Mouse (Mus musculus) liver, embryonic 13.5 days (tissue): ENCODE data around the gene Klhdc8b. TPM values are rescaled to one million over a fixed set of nuclear protein-coding genes. Genes with fewer than 3 reads are reported as not detected.

Experiments
- ATAC-seq: fragments of 200-750 bp; cut with Nextera tagmentation; 2 replicates; pipeline ENCODE4 v1.8.0; 2017; ENCODE audit warnings: low read depth, mild to moderate bottlenecking, moderate number of reproducible peaks, moderate library complexity
- DNase-seq: peaks from one replicate; pipeline ENCODE4 v3.0.0; 2022
- H3K27ac ChIP-seq: fragments of 300-500 bp; sonication (generic); 2 replicates; pipeline ENCODE4 v1.5.1; 2015; ENCODE audit warnings: moderate library complexity, mild to moderate bottlenecking, inconsistent platforms
- H3K27me3 ChIP-seq: fragments of 300-500 bp; sonication (generic); 2 replicates; pipeline ENCODE4 v1.6.1; 2015; ENCODE audit warnings: mild to moderate bottlenecking, inconsistent platforms
- H3K36me3 ChIP-seq: fragments of 300-500 bp; sonication (generic); 2 replicates; pipeline ENCODE4 v1.6.1; 2015; ENCODE audit warnings: mild to moderate bottlenecking, inconsistent platforms
- H3K4me1 ChIP-seq: fragments of 300-500 bp; sonication (generic); replicated peaks from 2 replicates; pipeline ENCODE4 v1.6.1; 2015; ENCODE audit warnings: inconsistent platforms
- H3K4me2 ChIP-seq: fragments of 300-500 bp; sonication (generic); 2 replicates; pipeline ENCODE4 v1.6.1; 2015; ENCODE audit warnings: inconsistent platforms, mild to moderate bottlenecking, moderate library complexity
- H3K4me3 ChIP-seq: fragments of 300-500 bp; sonication (generic); replicated peaks from 2 replicates; pipeline ENCODE4 v1.5.1; 2015; ENCODE audit warnings: mild to moderate bottlenecking, inconsistent platforms
- H3K9ac ChIP-seq: fragments of 300-500 bp; sonication (generic); 2 replicates; pipeline ENCODE4 v1.6.1; 2015; ENCODE audit warnings: mild to moderate bottlenecking, inconsistent platforms
- H3K9me3 ChIP-seq: fragments of 300-500 bp; sonication (generic); replicated peaks from 2 replicates; pipeline ENCODE4 v1.6.1; 2016; ENCODE audit warnings: inconsistent platforms
- WGBS: fragments of 180-500 bp; shearing (Covaris S2); methylation state at CpG from one replicate; pipeline ENCODE4 v1.1.7; 2015; ENCODE audit not compliant: insufficient replicate concordance; 5-methylcytosine and 5-hydroxymethylcytosine counted together
- polyA plus RNA-seq: library from polyadenylated mRNA; unstranded; fragments of >200 nt; fragmentation: Nextera tagmentation; extraction: Ambion mirVana; gene quantifications from 2 replicates; pipeline ENCODE4 v1.2.1, GENCODE M21; 2015

Klhdc8b gene
- polyA plus RNA-seq, 1 experiment from 2014 or later, result 12.3 TPM

DNA sequence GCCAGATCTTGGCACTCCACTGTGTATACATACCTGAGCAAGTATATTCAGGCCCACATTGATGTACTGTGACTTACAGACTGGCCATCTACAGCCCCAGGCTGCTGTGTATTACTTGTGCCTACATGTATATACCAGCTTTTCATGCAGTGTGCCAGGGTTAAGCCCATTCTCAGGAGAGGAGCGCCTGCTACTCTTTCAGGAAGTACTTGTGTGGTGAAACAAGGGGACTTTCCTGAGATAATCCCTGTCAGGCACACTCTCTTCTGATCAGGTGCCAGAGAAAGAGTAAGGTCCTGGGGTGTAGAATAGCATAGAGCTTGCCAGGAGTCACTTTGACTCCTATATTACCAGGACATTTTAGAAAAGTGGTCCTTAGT lies 1.5 kb downstream of the Klhdc8b start:
- peak overlapping the region; percentile 91 for H3K27ac ChIP-seq
- peaks cover 47% of the 10 kb centered on the region for H3K4me1 ChIP-seq
- peak overlapping the region; percentile 90; the same call in 1 of the 2 replicates for H3K9ac ChIP-seq
- peak overlapping the region; percentile 88 for H3K4me2 ChIP-seq
- no peak; the same call in 1 of the 2 replicates for ATAC-seq
- WGBS, result 88% methylated on average over 1 of the region's 1 CpGs
- H3K27me3 ChIP-seq, result no peaks in the 10 kb centered on the region
- peak overlapping the region; percentile 91 for H3K4me3 ChIP-seq
- H3K9me3 ChIP-seq, result no peaks in the 10 kb centered on the region
- DNase-seq, result no peak
- peaks cover 26% of the 10 kb centered on the region for H3K36me3 ChIP-seq

DNA sequence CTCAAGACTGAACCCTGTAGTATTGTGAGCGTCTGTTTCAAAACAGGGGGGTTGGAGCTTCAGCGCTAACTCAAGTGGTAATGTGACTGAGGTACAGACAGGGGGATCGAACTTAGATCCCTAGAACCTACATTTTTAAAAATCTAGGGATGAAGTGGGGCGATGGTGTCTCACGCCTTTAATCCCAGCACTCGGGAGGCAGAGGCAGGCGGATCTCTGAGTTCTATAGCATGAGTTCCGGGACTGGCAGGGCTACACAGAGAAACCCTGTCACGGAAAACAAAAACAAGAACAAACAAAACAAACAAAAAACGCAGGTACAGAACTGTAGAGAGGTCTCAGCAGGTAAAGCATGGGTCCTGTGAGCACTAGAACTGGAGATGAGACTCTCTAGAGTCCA lies 4.4 kb downstream of the Klhdc8b start:
- 72% methylated on average over 10 of the region's 10 CpGs for WGBS
- H3K4me2 ChIP-seq, result no peak overlapping the region
- no peak overlapping the region for H3K9ac ChIP-seq
- H3K4me1 ChIP-seq, result peaks cover 68% of the 10 kb centered on the region
- ATAC-seq, result no peak
- H3K4me3 ChIP-seq, result no peak overlapping the region
- no peaks in the 10 kb centered on the region for H3K9me3 ChIP-seq
- 0 out of 2 replicates have a peak overlapping the region, but pooled peaks have one; percentile 32 for H3K27ac ChIP-seq
- no peaks in the 10 kb centered on the region for H3K36me3 ChIP-seq
- DNase-seq, result no peak
- no peaks in the 10 kb centered on the region for H3K27me3 ChIP-seq

DNA sequence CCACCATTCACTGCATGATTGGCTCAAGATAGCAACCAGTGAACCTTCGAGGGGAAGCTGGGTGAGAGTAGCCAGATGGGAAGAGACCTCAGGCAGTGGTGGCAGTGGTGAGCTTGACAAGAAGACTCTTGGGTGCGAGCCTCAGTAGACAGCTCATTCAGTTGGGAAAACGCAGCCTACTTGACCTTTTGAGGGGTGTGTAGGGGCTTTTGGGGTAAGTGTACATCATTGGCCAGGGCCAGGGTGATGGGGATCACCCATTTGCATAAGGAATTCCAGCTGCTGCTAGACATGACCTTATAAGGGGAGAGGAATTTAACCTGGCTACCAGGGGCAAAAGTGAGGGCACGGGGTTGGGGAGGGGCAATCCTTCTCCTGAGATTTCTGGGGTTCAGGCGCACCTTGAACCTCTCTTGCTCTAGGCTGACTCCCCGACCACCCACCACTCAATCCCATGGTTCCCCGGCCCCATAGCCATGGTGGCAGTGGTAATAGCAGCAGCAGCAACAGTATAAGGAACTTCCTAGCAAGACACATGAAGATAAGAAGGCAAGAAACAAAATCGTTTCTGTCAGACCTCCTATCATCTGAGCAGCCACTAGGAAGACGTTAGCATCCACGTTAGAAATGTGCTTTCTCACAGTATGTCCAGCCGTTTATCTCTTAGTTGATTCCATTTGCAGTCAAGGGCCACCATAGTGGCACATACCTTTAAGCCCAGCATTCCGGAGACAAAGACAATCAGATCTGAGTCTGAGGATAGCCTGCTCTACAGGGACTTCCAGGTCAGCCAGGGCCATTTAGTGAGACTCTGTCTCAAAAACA lies 5.4 kb downstream of the Klhdc8b start:
- Histone ChIP-seq H3K4me3 (no peak overlapping the region), H3K36me3 (no peaks in the 10 kb centered on the region), H3K4me1 (peaks cover 68% of the 10 kb centered on the region), H3K4me2 (no peak overlapping the region), H3K9ac (no peak overlapping the region), H3K27ac (0 out of 2 replicates have a peak overlapping the region, but pooled peaks have one; percentile 7), H3K27me3 (no peaks in the 10 kb centered on the region), H3K9me3 (no peaks in the 10 kb centered on the region)
- WGBS, result 41% methylated on average over 12 of the region's 12 CpGs
- ATAC-seq (no peak), DNase-seq (no peak)

- Histone ChIP-seq H3K4me2 (no peak overlapping the region), H3K4me1 (peaks cover 73% of the 10 kb centered on the region)
- 61% methylated on average over 6 of the region's 6 CpGs for WGBS
Observed at GRCm38 (mm10) chr9:108454429-108454828, 7.0 kb downstream of the Klhdc8b start.

DNA sequence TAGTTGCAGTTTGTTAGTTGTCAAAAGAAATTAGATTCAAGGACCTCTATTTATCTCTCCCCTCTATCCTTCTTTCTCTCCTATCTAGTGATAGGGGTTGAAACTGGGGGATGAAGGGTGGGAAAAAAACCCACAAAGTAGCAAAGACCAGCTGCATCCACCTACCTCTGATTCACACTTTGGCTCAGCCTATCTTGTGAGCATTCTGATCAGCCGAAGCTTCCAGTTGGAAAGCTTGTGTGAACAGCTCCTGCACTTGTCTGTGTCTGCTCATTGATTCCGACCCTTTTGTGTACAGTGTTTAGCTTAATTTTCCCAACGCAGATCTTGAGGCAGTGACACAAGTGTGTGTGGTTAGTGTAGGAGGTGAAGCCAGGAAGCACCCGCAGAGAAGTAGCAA lies 7.9 kb downstream of the Klhdc8b start:
- 73% methylated on average over 4 of the region's 4 CpGs for WGBS
- no peak for ATAC-seq
- 0 out of 2 replicates have a peak overlapping the region, but pooled peaks have one; percentile 14 for H3K9ac ChIP-seq
- H3K4me2 ChIP-seq, result no peak overlapping the region
- no peaks in the 10 kb centered on the region for H3K9me3 ChIP-seq
- no peaks in the 10 kb centered on the region for H3K27me3 ChIP-seq
- no peak overlapping the region for H3K27ac ChIP-seq
- H3K4me3 ChIP-seq, result no peak overlapping the region
- peaks cover 7% of the 10 kb centered on the region for H3K36me3 ChIP-seq
- peaks cover 75% of the 10 kb centered on the region for H3K4me1 ChIP-seq
- no peak for DNase-seq

More at GRCm38 (mm10) chr9:108454429-108454828, 7.0 kb downstream of the Klhdc8b start:
- DNase-seq (no peak), ATAC-seq (no peak)
- Histone ChIP-seq H3K9me3 (no peaks in the 10 kb centered on the region), H3K36me3 (no peaks in the 10 kb centered on the region), H3K9ac (no peak overlapping the region), H3K27me3 (no peaks in the 10 kb centered on the region), H3K27ac (no peak overlapping the region), H3K4me3 (no peak overlapping the region)

- Histone ChIP-seq H3K9ac (peak overlapping the region; percentile 75; the same call in 1 of the 2 replicates), H3K27me3 (no peaks in the 10 kb centered on the region), H3K4me3 (peak overlapping the region; percentile 70), H3K36me3 (peaks cover 13% of the 10 kb centered on the region), H3K4me1 (peaks cover 75% of the 10 kb centered on the region), H3K9me3 (no peaks in the 10 kb centered on the region), H3K27ac (peak overlapping the region; percentile 87; the same call in 1 of the 2 replicates), H3K4me2 (peak overlapping the region; percentile 99)
- ATAC-seq, result peak; percentile 6
- no peak for DNase-seq
- 49% methylated on average over 6 of the region's 6 CpGs for WGBS
Observed at GRCm38 (mm10) chr9:108452911-108453310, 8.5 kb downstream of the Klhdc8b start.

DNA sequence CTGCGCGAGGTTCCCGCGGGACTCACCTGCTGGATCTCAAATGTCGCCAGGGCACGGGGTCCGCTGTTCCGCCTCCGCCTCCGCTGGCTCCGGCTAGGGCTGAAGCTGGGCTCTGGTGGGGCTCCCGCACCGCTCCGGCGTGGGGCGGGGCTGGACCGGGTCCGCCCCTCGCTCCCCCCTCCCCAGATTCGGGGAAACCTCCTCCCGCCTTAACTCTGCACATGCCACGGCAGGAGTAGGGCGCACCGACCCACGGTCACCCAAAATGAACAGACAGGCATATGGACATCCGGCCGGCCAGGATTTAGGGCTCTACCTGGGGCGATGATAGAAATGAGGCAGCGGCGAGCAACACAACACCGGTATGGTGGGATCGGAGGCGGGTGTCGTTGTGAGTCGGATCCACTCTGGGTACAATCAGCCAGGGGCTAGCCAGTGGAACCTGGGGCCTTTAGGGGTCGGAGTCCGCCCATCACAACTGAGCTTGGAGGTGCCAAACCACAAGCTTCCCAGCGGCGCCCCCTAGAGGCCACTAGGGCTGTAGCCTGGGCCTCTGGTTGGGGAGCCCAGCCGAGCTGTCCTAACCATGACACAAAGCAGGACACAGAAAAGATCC lies 9.0 kb downstream of the Klhdc8b start:
- Histone ChIP-seq H3K4me1 (peaks cover 73% of the 10 kb centered on the region), H3K4me2 (peak overlapping the region; percentile 99), H3K36me3 (peaks cover 18% of the 10 kb centered on the region), H3K4me3 (peak overlapping the region; percentile 70), H3K27me3 (no peaks in the 10 kb centered on the region), H3K9ac (peak overlapping the region; percentile 75), H3K27ac (peak overlapping the region; percentile 87), H3K9me3 (no peaks in the 10 kb centered on the region)
- under 1% methylated on average over 40 of the region's 40 CpGs for WGBS
- DNase-seq, result peak; percentile 81
- peak; percentile 80 for ATAC-seq

DNA sequence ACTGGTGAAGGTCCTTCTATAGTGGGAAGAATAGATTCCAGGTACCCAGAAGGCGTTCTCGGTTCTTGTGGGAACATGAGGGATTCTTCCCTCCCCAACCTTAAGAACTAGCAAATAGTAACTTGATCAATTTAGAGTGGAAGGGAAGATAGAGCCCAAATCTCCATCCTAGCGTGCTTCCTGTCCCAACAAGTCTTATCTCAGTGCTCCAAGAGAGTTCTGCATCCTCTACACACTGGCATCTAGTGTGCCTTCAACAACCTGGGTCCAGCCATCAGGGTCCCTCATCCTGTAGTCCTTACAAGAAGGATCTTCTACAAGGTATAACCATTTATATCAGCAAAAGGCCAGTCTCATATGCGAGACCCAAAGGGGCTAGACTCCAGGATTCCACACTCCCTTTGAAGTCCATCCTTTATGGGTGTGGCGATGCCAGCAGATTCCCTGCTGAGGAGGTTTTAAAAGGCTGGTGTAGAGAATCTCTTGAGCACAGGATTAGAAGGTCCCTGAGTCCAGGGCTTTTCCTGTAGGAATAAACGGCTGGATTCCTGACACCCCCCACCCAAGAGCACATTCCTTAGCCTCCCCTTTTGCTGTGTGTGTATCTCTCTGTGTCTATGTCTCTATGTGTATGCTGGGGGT lies 9.7 kb downstream of the Klhdc8b start:
- peaks cover 18% of the 10 kb centered on the region for H3K36me3 ChIP-seq
- H3K4me2 ChIP-seq, result peak overlapping the region; percentile 99
- H3K27me3 ChIP-seq, result no peaks in the 10 kb centered on the region
- peak overlapping the region; percentile 87 for H3K27ac ChIP-seq
- peaks cover 66% of the 10 kb centered on the region for H3K4me1 ChIP-seq
- WGBS, result 40% methylated on average over 6 of the region's 6 CpGs
- H3K9me3 ChIP-seq, result no peaks in the 10 kb centered on the region
- DNase-seq (no peak), ATAC-seq (peak; percentile 33; the same call in 1 of the 2 replicates)
- H3K4me3 ChIP-seq, result peak overlapping the region; percentile 70
- H3K9ac ChIP-seq, result peak overlapping the region; percentile 75

DNA sequence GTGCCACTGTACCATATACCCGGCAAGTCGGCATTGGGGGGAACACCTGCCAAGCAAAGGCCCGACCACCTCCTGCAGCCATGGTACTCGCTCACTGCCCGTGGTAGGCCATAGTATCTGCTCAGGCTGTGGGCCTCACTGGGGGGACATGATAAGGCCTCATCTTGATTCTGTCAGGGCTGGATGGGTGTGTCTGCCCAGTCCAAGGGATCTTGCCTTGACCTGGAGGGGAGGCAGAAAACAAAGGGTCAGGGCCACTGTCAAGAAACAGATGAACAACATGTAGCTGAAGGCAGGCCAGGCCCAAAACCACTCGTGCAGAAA lies 10.2 kb downstream of the Klhdc8b start:
- Histone ChIP-seq H3K27me3 (no peaks in the 10 kb centered on the region), H3K9ac (peak overlapping the region; percentile 75), H3K4me1 (peaks cover 61% of the 10 kb centered on the region), H3K4me3 (peak overlapping the region; percentile 70), H3K36me3 (peaks cover 18% of the 10 kb centered on the region), H3K9me3 (no peaks in the 10 kb centered on the region), H3K4me2 (peak overlapping the region; percentile 99), H3K27ac (peak overlapping the region; percentile 87)
- DNase-seq (peak; percentile 65), ATAC-seq (peak; percentile 83)
- WGBS, result 13% methylated on average over 6 of the region's 6 CpGs

DNA sequence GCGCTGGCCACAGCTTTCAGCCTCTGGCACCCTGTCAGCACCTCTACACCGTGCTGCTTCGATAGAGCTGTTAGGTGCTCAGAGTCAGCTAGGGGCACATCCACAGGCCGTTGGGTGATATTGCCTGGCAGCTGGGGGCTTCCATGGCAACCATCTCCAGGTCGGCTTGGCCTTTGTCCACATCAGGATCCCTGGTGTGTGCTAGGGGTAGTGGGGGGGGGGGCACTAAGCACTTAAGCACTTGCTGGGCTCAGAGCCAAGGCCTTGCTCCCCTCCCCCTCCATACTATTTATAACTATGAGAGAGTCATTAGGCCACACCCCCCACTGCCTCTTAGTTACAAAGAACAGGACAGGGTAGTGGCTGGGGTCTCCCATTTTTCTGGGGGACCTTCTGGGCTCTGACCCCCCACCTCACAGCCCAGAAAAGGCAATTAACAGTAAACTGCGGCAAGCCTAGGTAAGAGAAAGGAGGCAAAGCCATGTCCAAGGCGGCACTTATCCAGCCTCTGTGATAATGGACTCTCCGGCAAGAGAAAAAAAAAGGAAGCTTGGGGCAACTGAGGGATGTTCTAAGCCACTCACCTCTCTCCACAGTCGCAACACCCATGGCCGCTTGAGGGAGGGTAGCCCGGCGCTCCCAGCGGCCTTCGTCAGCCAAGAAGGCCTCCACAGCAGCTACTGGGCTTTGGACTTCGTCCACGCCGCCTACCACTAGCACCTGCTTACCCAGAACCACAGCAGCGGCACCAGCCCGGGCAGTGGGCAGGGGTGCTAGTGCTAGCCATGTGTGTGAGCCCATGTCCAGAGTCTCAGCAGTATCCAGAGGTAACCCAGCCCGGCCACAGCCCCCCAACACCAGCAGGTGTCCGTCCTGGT lies 10.8 kb downstream of the Klhdc8b start:
- peak overlapping the region; percentile 70 for H3K4me3 ChIP-seq
- H3K27ac ChIP-seq, result peak overlapping the region; percentile 87
- 55% methylated on average over 21 of the region's 21 CpGs for WGBS
- H3K27me3 ChIP-seq, result no peaks in the 10 kb centered on the region
- H3K4me2 ChIP-seq, result peak overlapping the region; percentile 99
- DNase-seq (peak; percentile 30), ATAC-seq (peak; percentile 1; the same call in 1 of the 2 replicates)
- H3K9me3 ChIP-seq, result no peaks in the 10 kb centered on the region
- H3K4me1 ChIP-seq, result peaks cover 55% of the 10 kb centered on the region
- H3K9ac ChIP-seq, result peak overlapping the region; percentile 75
- H3K36me3 ChIP-seq, result peaks cover 18% of the 10 kb centered on the region
